Mouse (Mus musculus) ES-E14 (cell line): ENCODE data around the gene Ccdc153.

ENCODE experiments used
- CHD2 ChIP-seq: IDR thresholded peaks from 2 replicates; pipeline ENCODE4 v1.6.1; 2014; ENCODE audit warnings: mild to moderate bottlenecking, low read depth, low read length, inconsistent platforms
- HCFC1 ChIP-seq: IDR thresholded peaks from 2 replicates; pipeline ENCODE4 v1.6.1; 2012; ENCODE audit warnings: low read length, inconsistent platforms, borderline replicate concordance; ENCODE audit not compliant: insufficient read depth
- ZC3H11A ChIP-seq: IDR thresholded peaks from 2 replicates; pipeline ENCODE4 v1.6.1; 2012; ENCODE audit warnings: low read depth, mild to moderate bottlenecking, inconsistent platforms, low read length, borderline replicate concordance
- ZNF384 ChIP-seq: IDR thresholded peaks from 2 replicates; pipeline ENCODE4 v1.6.1; 2012; ENCODE audit warnings: low read depth, low read length, inconsistent platforms

DNA sequence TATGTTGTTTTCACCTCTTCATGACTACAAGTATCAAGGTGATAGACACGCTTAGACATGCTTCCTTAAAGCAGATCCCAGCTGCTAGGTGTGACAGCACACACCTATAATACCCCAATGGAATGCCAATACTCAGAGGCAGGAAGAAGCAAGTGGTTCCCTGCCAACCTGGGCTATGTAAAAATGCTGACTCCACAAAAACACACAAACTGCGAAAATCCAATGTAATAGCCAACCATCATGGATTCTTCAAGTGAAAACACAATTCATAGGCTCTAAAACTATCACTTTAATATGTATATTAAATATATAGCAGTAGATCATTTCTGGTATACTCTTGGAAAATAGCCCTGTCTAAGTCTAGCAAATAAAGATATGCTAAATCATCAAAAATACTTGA is 32.6 kb upstream of the Ccdc153 start:
- TF ChIP-seq ZC3H11A = no peak
- TF ChIP-seq ZNF384 = no peak
- no peak for TF ChIP-seq CHD2
- no peak for TF ChIP-seq HCFC1
